Mouse (Mus musculus): ENCODE measurements around the gene Erp27. TPM values are rescaled to one million over a fixed set of nuclear protein-coding genes. Genes with fewer than 3 reads are reported as not detected.
A peak's percentile ranks its signal among the peaks of the same experiment; 100 is the strongest.

Erp27 gene
- polyA plus RNA-seq, 1 experiment from 2014 or later = 1.1 TPM

DNA sequence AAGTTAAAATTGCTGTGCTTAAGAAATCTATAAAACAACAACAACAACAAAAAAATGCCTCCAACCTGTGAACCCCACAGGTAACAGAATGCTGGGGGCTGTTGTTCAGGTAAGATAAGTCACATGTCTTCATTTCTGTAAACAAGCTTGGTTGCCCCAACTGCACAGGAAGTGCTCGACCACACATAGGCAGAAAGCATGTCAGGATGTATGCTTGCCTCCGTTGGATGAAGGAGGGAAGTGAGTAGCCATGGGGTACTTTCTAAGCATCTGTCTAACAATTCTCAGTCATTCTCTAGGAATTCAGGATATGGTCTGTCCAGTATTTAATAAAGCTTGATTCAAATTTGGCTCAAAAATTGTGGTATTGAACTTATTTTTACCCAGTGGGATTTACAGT, 23.0 kb downstream of the Erp27 start:
- Histone ChIP-seq H3K9ac (no peak overlapping the region), H3K4me2 (no peak overlapping the region), H3K27me3 (ENCODE audit: insufficient read depth, low read length) (no peaks in the 10 kb centered on the region), H3K4me3 (ENCODE audit: low read depth, low read length) (no peak overlapping the region), H3K4me1 (ENCODE audit: insufficient read depth) (peaks cover 30% of the 10 kb centered on the region), H3K36me3 (ENCODE audit: insufficient read depth) (no peaks in the 10 kb centered on the region), H3K9me3 (ENCODE audit: low read depth, low read length) (no peaks in the 10 kb centered on the region), H3K27ac (ENCODE audit: low read depth) (peak overlapping the region; percentile 85)
- TF ChIP-seq CTCF (IDR thresholded peaks at IDR 0.05; ENCODE audit: low read depth) = no peak
- 36% methylated on average over 2 of the region's 2 CpGs for WGBS
- DNase-seq (no peak), ATAC-seq (ENCODE audit: insufficient read depth) (no peak)

GRCm38 (mm10) chr6:136898222-136898621, 23.8 kb downstream of the Erp27 start:
- no peak overlapping the region for H3K9ac ChIP-seq
- peak overlapping the region; percentile 94 for H3K27ac ChIP-seq (ENCODE audit: low read depth)
- H3K36me3 ChIP-seq (ENCODE audit: insufficient read depth) = no peaks in the 10 kb centered on the region
- H3K27me3 ChIP-seq (ENCODE audit: insufficient read depth, low read length) = no peaks in the 10 kb centered on the region
- TF ChIP-seq CTCF (IDR thresholded peaks at IDR 0.05; ENCODE audit: low read depth) = no peak
- ATAC-seq (ENCODE audit: insufficient read depth) = peak; percentile 98
- H3K4me1 ChIP-seq (ENCODE audit: insufficient read depth) = peaks cover 33% of the 10 kb centered on the region
- peak; percentile 99 for DNase-seq
- H3K4me2 ChIP-seq = no peak overlapping the region
- H3K4me3 ChIP-seq (ENCODE audit: low read depth, low read length) = no peak overlapping the region
- WGBS = 20% methylated on average over 4 of the region's 4 CpGs
- H3K9me3 ChIP-seq (ENCODE audit: low read depth, low read length) = no peaks in the 10 kb centered on the region

- Histone ChIP-seq H3K9ac (no peak overlapping the region), H3K4me1 (ENCODE audit: insufficient read depth) (peaks cover 33% of the 10 kb centered on the region), H3K4me2 (no peak overlapping the region), H3K27me3 (ENCODE audit: insufficient read depth, low read length) (no peaks in the 10 kb centered on the region), H3K9me3 (ENCODE audit: low read depth, low read length) (no peaks in the 10 kb centered on the region), H3K27ac (ENCODE audit: low read depth) (peak overlapping the region; percentile 94), H3K36me3 (ENCODE audit: insufficient read depth) (no peaks in the 10 kb centered on the region), H3K4me3 (ENCODE audit: low read depth, low read length) (no peak overlapping the region)
- WGBS = 37% methylated on average over 4 of the region's 4 CpGs
- no peak for TF ChIP-seq CTCF (IDR thresholded peaks at IDR 0.05; ENCODE audit: low read depth)
- ATAC-seq (ENCODE audit: insufficient read depth) (peak; percentile 62), DNase-seq (peak; percentile 74)
Measured at GRCm38 (mm10) chr6:136897789-136898188, 24.2 kb downstream of the Erp27 start.

GRCm38 (mm10) chr6:136894532-136895339, 27.2 kb downstream of the Erp27 start:
- Histone ChIP-seq H3K27ac (ENCODE audit: low read depth) (peak overlapping the region; percentile 78), H3K4me1 (ENCODE audit: insufficient read depth) (peaks cover 30% of the 10 kb centered on the region), H3K4me3 (ENCODE audit: low read depth, low read length) (no peak overlapping the region), H3K27me3 (ENCODE audit: insufficient read depth, low read length) (no peaks in the 10 kb centered on the region), H3K4me2 (no peak overlapping the region), H3K36me3 (ENCODE audit: insufficient read depth) (no peaks in the 10 kb centered on the region), H3K9me3 (ENCODE audit: low read depth, low read length) (no peaks in the 10 kb centered on the region), H3K9ac (peak overlapping the region; percentile 13; the same call in 1 of the 2 replicates)
- no peak for ATAC-seq (ENCODE audit: insufficient read depth)
- 21% methylated on average over 15 of the region's 15 CpGs for WGBS
- peak; percentile 72 for DNase-seq
- TF ChIP-seq CTCF (IDR thresholded peaks at IDR 0.05; ENCODE audit: low read depth) = no peak

DNA sequence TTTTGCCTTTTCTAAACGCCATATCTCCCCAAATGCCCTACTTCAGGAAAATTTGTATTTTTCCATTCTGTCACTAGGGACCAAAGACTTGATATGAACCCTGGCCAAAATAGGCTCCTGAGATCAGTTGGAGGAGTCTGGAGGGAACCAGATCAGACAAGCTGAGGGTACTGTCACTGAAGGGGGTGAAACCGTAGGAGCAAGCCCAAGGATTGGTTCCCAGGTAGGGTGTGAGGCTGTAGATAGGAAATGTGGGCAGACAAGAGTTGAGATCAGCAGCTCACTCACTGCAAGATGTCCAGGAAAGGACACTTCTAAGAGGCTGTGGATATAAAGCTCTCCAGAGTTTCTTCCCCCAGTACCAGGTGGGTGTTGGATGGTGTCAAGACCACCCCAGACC, 30.0 kb downstream of the Erp27 start:
- Histone ChIP-seq H3K4me2 (no peak overlapping the region), H3K9me3 (ENCODE audit: low read depth, low read length) (no peaks in the 10 kb centered on the region), H3K27me3 (ENCODE audit: insufficient read depth, low read length) (no peaks in the 10 kb centered on the region), H3K4me3 (ENCODE audit: low read depth, low read length) (no peak overlapping the region), H3K27ac (ENCODE audit: low read depth) (no peak overlapping the region), H3K4me1 (ENCODE audit: insufficient read depth) (peaks cover 26% of the 10 kb centered on the region), H3K9ac (no peak overlapping the region), H3K36me3 (ENCODE audit: insufficient read depth) (no peaks in the 10 kb centered on the region)
- DNase-seq (no peak), ATAC-seq (ENCODE audit: insufficient read depth) (no peak)
- TF ChIP-seq CTCF (IDR thresholded peaks at IDR 0.05; ENCODE audit: low read depth) = no peak
- WGBS = 84% methylated on average over 2 of the region's 2 CpGs

DNA sequence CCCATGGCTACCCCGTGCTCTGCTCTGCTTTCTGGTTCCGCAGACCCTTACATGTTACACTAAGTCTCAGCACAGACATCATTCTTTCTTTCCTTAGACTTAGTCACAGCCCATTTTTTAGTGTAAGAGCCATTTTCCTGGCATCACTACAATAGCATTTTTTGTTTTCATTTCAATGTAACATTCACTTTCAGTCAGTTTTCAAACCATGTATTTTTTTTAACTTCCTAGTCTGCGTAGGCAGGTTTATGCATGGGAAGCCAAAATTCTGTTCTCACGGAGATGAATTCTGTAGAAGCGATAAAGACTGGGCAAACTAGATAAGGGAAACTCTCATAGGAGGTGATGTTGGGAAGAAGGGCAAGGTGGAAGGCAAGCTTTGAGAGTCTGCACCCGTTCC, 32.4 kb downstream of the Erp27 start:
- DNase-seq (peak; percentile 52), ATAC-seq (ENCODE audit: insufficient read depth) (no peak)
- no peak for TF ChIP-seq CTCF (IDR thresholded peaks at IDR 0.05; ENCODE audit: low read depth)
- no peaks in the 10 kb centered on the region for H3K9me3 ChIP-seq (ENCODE audit: low read depth, low read length)
- WGBS = 59% methylated on average over 6 of the region's 6 CpGs
- no peaks in the 10 kb centered on the region for H3K36me3 ChIP-seq (ENCODE audit: insufficient read depth)
- peak overlapping the region; percentile 47; the same call in 1 of the 2 replicates for H3K27ac ChIP-seq (ENCODE audit: low read depth)
- H3K9ac ChIP-seq = no peak overlapping the region
- no peaks in the 10 kb centered on the region for H3K27me3 ChIP-seq (ENCODE audit: insufficient read depth, low read length)
- H3K4me1 ChIP-seq (ENCODE audit: insufficient read depth) = 0 out of 2 replicates have a peak, but pooled peaks cover 6% of the 10 kb centered on the region
- no peak overlapping the region for H3K4me2 ChIP-seq
- H3K4me3 ChIP-seq (ENCODE audit: low read depth, low read length) = no peak overlapping the region

DNA sequence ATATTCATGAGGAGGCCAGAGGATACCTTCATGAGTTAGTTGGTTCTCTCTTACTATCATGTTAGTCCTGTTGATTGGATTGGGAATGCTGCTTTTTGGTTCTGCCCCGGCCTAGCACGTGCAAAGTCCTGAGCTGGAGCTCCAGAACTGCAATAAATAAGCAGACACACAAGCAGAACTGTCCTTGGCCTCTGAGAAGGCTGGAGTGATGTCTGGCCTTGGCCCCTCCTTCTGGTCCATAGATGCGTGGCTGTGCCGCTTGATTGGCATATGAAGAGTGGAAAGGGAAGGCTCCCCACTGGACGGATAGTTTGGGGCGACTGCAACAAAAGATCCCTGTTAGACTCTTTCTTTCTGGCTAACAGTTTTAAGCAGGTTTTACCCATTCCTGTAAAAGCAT, 32.9 kb downstream of the Erp27 start:
- no peaks in the 10 kb centered on the region for H3K27me3 ChIP-seq (ENCODE audit: insufficient read depth, low read length)
- H3K4me2 ChIP-seq = no peak overlapping the region
- DNase-seq (no peak), ATAC-seq (ENCODE audit: insufficient read depth) (no peak)
- WGBS = 86% methylated on average over 6 of the region's 6 CpGs
- H3K4me1 ChIP-seq (ENCODE audit: insufficient read depth) = 0 out of 2 replicates have a peak, but pooled peaks cover 3% of the 10 kb centered on the region
- H3K9me3 ChIP-seq (ENCODE audit: low read depth, low read length) = no peaks in the 10 kb centered on the region
- H3K4me3 ChIP-seq (ENCODE audit: low read depth, low read length) = no peak overlapping the region
- TF ChIP-seq CTCF (IDR thresholded peaks at IDR 0.05; ENCODE audit: low read depth) = no peak
- H3K9ac ChIP-seq = no peak overlapping the region
- H3K36me3 ChIP-seq (ENCODE audit: insufficient read depth) = no peaks in the 10 kb centered on the region
- peak overlapping the region; percentile 56; the same call in 1 of the 2 replicates for H3K27ac ChIP-seq (ENCODE audit: low read depth)
